Mouse (Mus musculus): Measurements from ENCODE around the gene Rab13. TPM values are rescaled to one million over a fixed set of nuclear protein-coding genes. Genes with fewer than 3 reads are reported as not detected.

Rab13 gene
- total RNA-seq, 4 experiments from 2014 or later: 28.8 to 42.4 (median 34.9) TPM

GRCm38 (mm10) chr3:90263121-90263771, 49.8 kb downstream of the Rab13 start:
- no peak for DNase-seq

GRCm38 (mm10) chr3:90264687-90265033, 51.2 kb downstream of the Rab13 start:
- no peak for DNase-seq

- peak; percentile 85 for DNase-seq
Measured at GRCm38 (mm10) chr3:90265034-90265931, 51.8 kb downstream of the Rab13 start, which contains the start of gene Dennd4b. Dennd4b (plus strand) TSS chr3:90265185.

GRCm38 (mm10) chr3:90265932-90266741, 52.6 kb downstream of the Rab13 start:
- no peak for DNase-seq

- no peak for DNase-seq
Measured at GRCm38 (mm10) chr3:90266901-90267775, 53.6 kb downstream of the Rab13 start.

- DNase-seq: no peak
Measured at GRCm38 (mm10) chr3:90268190-90268589, 54.7 kb downstream of the Rab13 start.

- DNase-seq: no peak
Measured at GRCm38 (mm10) chr3:90268971-90269370, 55.5 kb downstream of the Rab13 start.

GRCm38 (mm10) chr3:90270784-90271183, 57.3 kb downstream of the Rab13 start:
- no peak for DNase-seq

GRCm38 (mm10) chr3:90272170-90272569, 58.7 kb downstream of the Rab13 start:
- no peak for DNase-seq

- DNase-seq: no peak
Measured at GRCm38 (mm10) chr3:90273855-90274254, 60.4 kb downstream of the Rab13 start.

- DNase-seq: no peak
Measured at GRCm38 (mm10) chr3:90275286-90275685, 61.8 kb downstream of the Rab13 start.

Small RNA genes lying within 50 kb of the gene (microRNA-seq; reads per million reads assigned to microRNA genes)
- gene Mir7012: 0 reads per million in 2 experiments

Other genes starting within 250 kb of the Rab13 start
- 100 to 1,000 TPM; 131 to 171 (median 149) TPM for gene Hax1, start 214.9 kb upstream of the Rab13 start, total RNA-seq (2022)
- 100 to 1,000 TPM in 3 of 4 experiments, 10 to 100 TPM in 1; 88.7 to 119 (median 108) TPM for gene 4933434E20Rik, start 162.1 kb upstream of the Rab13 start, total RNA-seq (2022)
- 100 to 1,000 TPM; 135 to 210 (median 161) TPM for gene Ubap2l, start 161.1 kb upstream of the Rab13 start, total RNA-seq (2022)
- 100 to 1,000 TPM; 162 to 262 (median 231) TPM for gene Tpm3, start 141.0 kb upstream of the Rab13 start, total RNA-seq (2022)
- gene Nup210l, start 109.6 kb upstream of the Rab13 start, total RNA-seq (2022): 1 to 10 TPM in 1 of 4 experiments, under 1 TPM in 3; 0.35 to 1.1 (median 0.54) TPM
- 1,000 to 10,000 TPM; 1,658 to 2,346 (median 2,053) TPM for gene Rps27, start within 50 bp of the Rab13 start, total RNA-seq (2022)
- gene Jtb, start 17.9 kb downstream of the Rab13 start, total RNA-seq (2022): 10 to 100 TPM; 64.2 to 76.1 (median 70.4) TPM
- 1 to 10 TPM in 1 of 4 experiments, under 1 TPM in 3; 0.35 to 1.3 (median 0.63) TPM for gene Creb3l4, start 29.8 kb downstream of the Rab13 start, total RNA-seq (2022)
- gene Slc39a1, start 34.5 kb downstream of the Rab13 start, total RNA-seq (2022): 100 to 1,000 TPM; 129 to 172 (median 151) TPM
- gene Crtc2, start 40.5 kb downstream of the Rab13 start, total RNA-seq (2022): 10 to 100 TPM; 43.5 to 73.2 (median 63.9) TPM
- gene Dennd4b, start 51.5 kb downstream of the Rab13 start, total RNA-seq (2022): 10 to 100 TPM in 3 of 4 experiments, 1 to 10 TPM in 1; 9.2 to 14.5 (median 12.8) TPM
- gene Gatad2b, start 79.5 kb downstream of the Rab13 start, total RNA-seq (2022): 10 to 100 TPM; 62.6 to 85.2 (median 71.6) TPM
- 100 to 1,000 TPM; 132 to 297 (median 196) TPM for gene Slc27a3, start 176.2 kb downstream of the Rab13 start, total RNA-seq (2022)
- gene Ints3, start 219.9 kb downstream of the Rab13 start, total RNA-seq (2022): 100 to 1,000 TPM; 107 to 119 (median 110) TPM

Measured in adrenal gland, adult 8-10 months (tissue).